Mouse (Mus musculus) forebrain, embryonic 13.5 days (tissue): ENCODE data around the gene Pick1. TPM values are rescaled to one million over a fixed set of nuclear protein-coding genes. Genes with fewer than 3 reads are reported as not detected.

ENCODE experiments used
- ATAC-seq: fragments of 200-750 bp; cut with Nextera tagmentation; 2 replicates; pipeline ENCODE4 v1.8.0; 2017
- H3K27ac ChIP-seq: fragments of 300-500 bp; sonication (generic); 2 replicates; pipeline ENCODE4 v1.5.1; 2015; ENCODE audit warnings: inconsistent platforms, mild to moderate bottlenecking, moderate library complexity
- H3K27me3 ChIP-seq: fragments of 300-500 bp; sonication (generic); 2 replicates; pipeline ENCODE4 v1.6.1; 2015; ENCODE audit warnings: mild to moderate bottlenecking, inconsistent platforms
- H3K36me3 ChIP-seq: fragments of 300-500 bp; sonication (generic); 2 replicates; pipeline ENCODE4 v1.6.1; 2015; ENCODE audit warnings: mild to moderate bottlenecking, inconsistent platforms; ENCODE audit not compliant: poor library complexity, severe bottlenecking
- H3K4me1 ChIP-seq: fragments of 300-500 bp; sonication (generic); 2 replicates; pipeline ENCODE4 v1.6.1; 2015; ENCODE audit warnings: inconsistent platforms
- H3K4me2 ChIP-seq: fragments of 300-500 bp; sonication (generic); 2 replicates; pipeline ENCODE4 v1.6.1; 2015; ENCODE audit warnings: inconsistent platforms, mild to moderate bottlenecking, moderate library complexity
- H3K4me3 ChIP-seq: fragments of 300-500 bp; sonication (generic); 2 replicates; pipeline ENCODE4 v1.5.1; 2015; ENCODE audit warnings: mild to moderate bottlenecking, inconsistent platforms
- H3K9ac ChIP-seq: fragments of 300-500 bp; sonication (generic); 2 replicates; pipeline ENCODE4 v1.6.1; 2015; ENCODE audit warnings: mild to moderate bottlenecking, inconsistent platforms
- H3K9me3 ChIP-seq: fragments of 300-500 bp; sonication (generic); replicated peaks from 2 replicates; pipeline ENCODE4 v1.6.1; 2016; ENCODE audit warnings: inconsistent platforms
- WGBS: fragments of 180-500 bp; shearing (Covaris S2); methylation state at CpG from one replicate; pipeline ENCODE4 v1.1.7; 2015; 5-methylcytosine and 5-hydroxymethylcytosine counted together
- polyA plus RNA-seq: library from polyadenylated mRNA; unstranded; fragments of >200 nt; fragmentation: Nextera tagmentation; extraction: Ambion mirVana; gene quantifications from 2 replicates; pipeline ENCODE4 v1.2.1, GENCODE M21; 2015

Pick1 gene
- polyA plus RNA-seq = 68.1 and 74.3 TPM in 2 replicates

DNA sequence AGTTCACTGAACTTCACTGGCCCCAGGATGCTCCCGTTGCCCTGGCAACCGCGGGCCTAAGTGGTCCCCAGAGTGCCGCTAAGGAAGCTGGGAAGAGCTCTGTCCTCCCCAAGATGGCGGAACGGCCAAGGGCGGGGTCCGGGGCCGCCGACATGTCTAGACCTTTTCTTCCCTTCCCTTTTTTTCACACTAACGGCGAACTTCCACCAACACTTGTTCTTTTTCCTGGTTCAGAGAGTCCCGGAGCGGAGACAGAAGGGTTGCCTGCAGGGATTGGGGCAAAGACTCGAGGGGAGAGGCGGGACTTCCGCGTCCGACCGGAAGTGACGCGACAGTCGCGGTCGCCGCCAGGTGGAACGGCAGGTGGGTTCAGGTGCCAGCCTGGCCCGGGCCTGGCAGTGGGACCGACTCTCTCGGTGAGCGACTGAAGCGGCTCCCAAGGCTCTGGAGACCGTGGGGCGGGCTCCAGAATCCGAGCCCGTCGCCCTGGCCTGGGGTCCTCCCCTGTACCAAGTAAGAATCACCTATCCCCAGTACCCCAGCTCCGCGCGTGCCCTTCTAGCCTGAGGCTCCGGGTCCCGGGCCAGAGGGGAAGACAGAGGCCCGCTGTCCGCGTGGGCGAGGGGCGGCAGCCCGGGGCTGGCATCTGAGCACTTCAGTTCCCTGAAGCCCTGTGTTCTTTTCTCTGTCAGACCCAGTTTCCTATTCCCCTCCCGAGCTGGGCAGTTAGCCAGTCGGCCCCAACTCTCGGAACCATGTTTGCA is at the start of gene Pick1, which contains the start of gene Gm49486:
Gene Pick1, plus strand, starts transcription at position 116 of the 764 bp plus-strand sequence.
Gene Gm49486, plus strand, starts transcription at position 334 of the 764 bp plus-strand sequence.
- peaks cover 20% of the 10 kb centered on the region for H3K4me1 ChIP-seq
- peaks cover 26% of the 10 kb centered on the region for H3K36me3 ChIP-seq
- ATAC-seq = peak; percentile 90
- peak within 1 kb of the TSS; percentile 91 for H3K4me2 ChIP-seq
- H3K27me3 ChIP-seq = no peaks in the 10 kb centered on the region
- no peaks in the 10 kb centered on the region for H3K9me3 ChIP-seq
- WGBS = 1% methylated on average over 46 of the region's 51 CpGs
- peak within 1 kb of the TSS; percentile 94 for H3K9ac ChIP-seq
- H3K4me3 ChIP-seq = peak within 1 kb of the TSS; percentile 94
- peak within 1 kb of the TSS; percentile 97 for H3K27ac ChIP-seq

DNA sequence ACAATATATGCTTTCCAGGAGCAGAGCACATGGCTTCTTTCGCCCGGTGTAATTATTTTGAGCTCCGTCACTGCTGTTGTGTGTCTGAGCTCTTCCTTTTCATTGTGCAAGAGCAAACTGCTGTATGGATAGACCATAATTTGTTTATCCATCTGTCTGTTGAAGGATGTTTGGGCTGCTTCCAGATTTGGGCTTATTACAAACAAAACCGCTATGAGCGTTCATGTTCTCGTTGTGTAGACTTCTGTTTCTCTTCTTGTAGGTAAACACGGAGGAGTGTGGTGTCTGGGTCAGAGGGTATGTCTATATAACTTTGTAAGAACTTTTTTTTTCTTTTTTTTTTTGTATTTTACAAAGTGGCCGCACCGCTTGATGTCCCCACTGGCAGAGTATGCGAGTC is 43.8 kb upstream of the Pick1 start:
- Histone ChIP-seq H3K4me2 (no peak overlapping the region), H3K36me3 (no peaks in the 10 kb centered on the region), H3K9ac (no peak overlapping the region), H3K27ac (no peak overlapping the region), H3K27me3 (no peaks in the 10 kb centered on the region), H3K9me3 (no peaks in the 10 kb centered on the region), H3K4me3 (no peak overlapping the region), H3K4me1 (no peaks in the 10 kb centered on the region)
- no peak for ATAC-seq
- 83% methylated on average over 10 of the region's 10 CpGs for WGBS

DNA sequence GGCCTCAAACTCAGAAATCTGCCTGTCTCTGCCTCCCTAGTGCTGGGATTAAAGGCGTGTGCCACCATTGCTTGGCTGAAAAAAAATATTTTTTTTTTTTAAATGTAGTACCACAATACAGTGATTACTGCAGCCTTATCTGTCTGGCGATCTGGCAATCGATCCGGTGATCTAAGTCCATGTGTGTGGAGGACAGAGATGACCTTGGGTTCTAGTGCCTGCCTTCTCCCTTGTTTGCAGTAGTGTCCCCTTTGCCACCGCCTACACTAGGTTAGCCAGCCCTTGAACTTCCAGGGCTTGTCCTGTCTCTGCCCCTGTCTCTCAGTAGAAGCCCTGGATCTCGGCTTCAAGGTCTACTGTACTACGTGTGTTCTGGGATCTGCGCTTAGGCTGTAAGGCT is 41.2 kb upstream of the Pick1 start:
- Histone ChIP-seq H3K4me2 (no peak overlapping the region), H3K27me3 (no peaks in the 10 kb centered on the region), H3K9me3 (no peaks in the 10 kb centered on the region; the same call in 1 of the 2 replicates), H3K4me3 (no peak overlapping the region), H3K36me3 (no peaks in the 10 kb centered on the region), H3K9ac (no peak overlapping the region), H3K4me1 (peaks cover 8% of the 10 kb centered on the region), H3K27ac (no peak overlapping the region)
- WGBS = 92% methylated on average over 8 of the region's 8 CpGs
- no peak for ATAC-seq

- H3K4me1 ChIP-seq = peaks cover 38% of the 10 kb centered on the region
- H3K4me2 ChIP-seq = no peak overlapping the region
- no peak overlapping the region for H3K27ac ChIP-seq
- no peaks in the 10 kb centered on the region for H3K36me3 ChIP-seq
- no peaks in the 10 kb centered on the region for H3K27me3 ChIP-seq
- no peak overlapping the region for H3K9ac ChIP-seq
- ATAC-seq = no peak
- WGBS = 98% methylated on average over 2 of the region's 2 CpGs
- H3K4me3 ChIP-seq = no peak overlapping the region
- H3K9me3 ChIP-seq = no peaks in the 10 kb centered on the region; the same call in 1 of the 2 replicates
These were observed 37.5 kb upstream of the Pick1 start for GRCm38 (mm10) chr15:79191426-79191825.

GRCm38 (mm10) chr15:79192450-79192849 is 36.5 kb upstream of the Pick1 start:
- Histone ChIP-seq H3K27me3 (no peaks in the 10 kb centered on the region), H3K9me3 (no peaks in the 10 kb centered on the region; the same call in 1 of the 2 replicates), H3K4me2 (peak overlapping the region; percentile 49), H3K36me3 (no peaks in the 10 kb centered on the region), H3K4me3 (no peak overlapping the region), H3K9ac (no peak overlapping the region), H3K27ac (peak overlapping the region; percentile 97), H3K4me1 (peaks cover 38% of the 10 kb centered on the region)
- WGBS = 70% methylated on average over 6 of the region's 6 CpGs
- no peak for ATAC-seq

GRCm38 (mm10) chr15:79192885-79193845 is 35.8 kb upstream of the Pick1 start:
- H3K4me1 ChIP-seq = peaks cover 38% of the 10 kb centered on the region
- H3K4me2 ChIP-seq = peak overlapping the region; percentile 49
- no peaks in the 10 kb centered on the region; the same call in 1 of the 2 replicates for H3K9me3 ChIP-seq
- peak; percentile 84 for ATAC-seq
- 8% methylated on average over 26 of the region's 27 CpGs for WGBS
- H3K36me3 ChIP-seq = no peaks in the 10 kb centered on the region
- no peaks in the 10 kb centered on the region for H3K27me3 ChIP-seq
- peak overlapping the region; percentile 97 for H3K27ac ChIP-seq
- H3K4me3 ChIP-seq = no peak overlapping the region
- H3K9ac ChIP-seq = peak overlapping the region; percentile 63

- Histone ChIP-seq H3K4me3 (no peak overlapping the region), H3K27ac (peak overlapping the region; percentile 97), H3K9me3 (no peaks in the 10 kb centered on the region; the same call in 1 of the 2 replicates), H3K4me2 (peak overlapping the region; percentile 49; the same call in 1 of the 2 replicates), H3K27me3 (no peaks in the 10 kb centered on the region), H3K4me1 (peaks cover 38% of the 10 kb centered on the region), H3K9ac (peak overlapping the region; percentile 63; the same call in 1 of the 2 replicates), H3K36me3 (no peaks in the 10 kb centered on the region)
- 85% methylated on average over 9 of the region's 9 CpGs for WGBS
- 0 out of 2 replicates have a peak, but pooled peaks have one; percentile 2 for ATAC-seq
These were observed 34.9 kb upstream of the Pick1 start for GRCm38 (mm10) chr15:79194048-79194447.

DNA sequence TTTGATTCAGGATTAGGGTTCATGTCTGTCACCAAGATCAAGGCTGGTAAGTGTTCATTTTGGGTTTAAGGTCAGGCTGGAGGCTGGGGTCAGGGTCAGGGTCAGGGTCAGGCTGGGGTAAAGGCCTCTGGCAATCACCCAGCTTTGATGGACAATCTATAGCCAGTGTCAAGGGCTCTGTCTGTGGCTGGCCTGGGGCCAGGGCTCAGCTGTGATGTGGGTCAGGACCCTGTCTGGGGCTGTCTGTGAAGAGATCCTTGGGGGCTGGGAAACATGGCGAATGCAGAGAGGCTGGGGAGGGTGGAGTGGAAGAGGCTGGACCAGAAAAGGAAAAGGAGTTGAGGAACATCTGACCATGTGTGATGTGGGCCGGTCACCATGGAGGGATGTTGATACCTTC is 34.0 kb upstream of the Pick1 start:
- H3K4me1 ChIP-seq = peaks cover 38% of the 10 kb centered on the region
- H3K27ac ChIP-seq = no peak overlapping the region
- H3K36me3 ChIP-seq = no peaks in the 10 kb centered on the region
- H3K4me2 ChIP-seq = no peak overlapping the region
- no peak for ATAC-seq
- WGBS = 82% methylated on average over 2 of the region's 2 CpGs
- no peak overlapping the region for H3K9ac ChIP-seq
- H3K27me3 ChIP-seq = no peaks in the 10 kb centered on the region
- H3K4me3 ChIP-seq = no peak overlapping the region
- no peaks in the 10 kb centered on the region; the same call in 1 of the 2 replicates for H3K9me3 ChIP-seq

DNA sequence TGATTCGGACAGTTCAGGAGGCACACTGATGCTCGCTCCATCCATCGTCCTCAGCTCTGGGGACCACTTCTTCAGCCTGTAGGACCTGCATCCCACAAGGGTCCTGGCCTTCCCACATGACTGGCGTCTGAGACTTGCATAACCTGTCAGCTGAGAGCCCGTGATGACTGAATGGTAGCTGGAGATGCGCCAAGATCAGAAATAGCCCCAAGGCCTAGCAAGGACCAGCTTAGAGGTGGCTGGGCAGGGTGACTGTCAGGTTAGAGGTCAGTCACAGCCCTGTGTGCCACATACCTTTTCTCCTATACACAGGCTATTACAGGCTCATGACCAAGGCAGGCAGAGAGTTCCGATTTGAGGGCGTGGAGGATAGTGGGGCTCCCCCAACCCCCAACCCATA is 33.5 kb upstream of the Pick1 start:
- H3K27me3 ChIP-seq = no peaks in the 10 kb centered on the region
- H3K4me1 ChIP-seq = peaks cover 38% of the 10 kb centered on the region
- no peak for ATAC-seq
- no peaks in the 10 kb centered on the region; the same call in 1 of the 2 replicates for H3K9me3 ChIP-seq
- no peak overlapping the region for H3K9ac ChIP-seq
- no peak overlapping the region for H3K4me2 ChIP-seq
- H3K36me3 ChIP-seq = no peaks in the 10 kb centered on the region
- H3K4me3 ChIP-seq = no peak overlapping the region
- WGBS = 90% methylated on average over 8 of the region's 8 CpGs
- H3K27ac ChIP-seq = no peak overlapping the region

DNA sequence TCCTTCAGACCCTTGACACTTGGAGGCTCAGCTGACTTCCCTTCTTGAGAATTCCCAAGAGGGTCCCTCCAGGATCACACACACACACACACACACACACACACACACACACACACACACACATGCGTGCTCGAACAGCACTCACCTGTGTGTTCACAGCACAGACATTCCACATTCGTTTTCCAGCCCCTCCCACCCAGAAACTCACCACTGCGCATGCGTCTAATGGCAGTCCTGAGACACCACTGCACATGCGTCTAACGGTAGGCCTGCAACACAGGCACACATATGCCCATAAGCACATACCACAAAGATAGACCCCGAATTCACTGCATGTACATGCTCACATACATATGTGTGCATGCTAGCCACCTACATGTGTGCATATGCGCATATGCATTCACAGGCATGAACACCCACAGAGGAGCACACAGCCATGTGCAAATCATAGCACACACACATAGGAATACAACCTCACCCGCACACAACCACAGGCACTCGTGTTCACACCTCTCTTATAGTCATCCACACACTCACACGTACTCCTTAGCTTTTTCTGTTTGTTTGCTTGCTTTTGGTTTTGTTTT is 29.5 kb upstream of the Pick1 start:
- H3K27ac ChIP-seq = no peak overlapping the region
- no peak overlapping the region for H3K4me3 ChIP-seq
- 95% methylated on average over 12 of the region's 12 CpGs for WGBS
- no peak overlapping the region for H3K4me2 ChIP-seq
- H3K27me3 ChIP-seq = no peaks in the 10 kb centered on the region
- H3K9ac ChIP-seq = no peak overlapping the region
- ATAC-seq = no peak
- no peaks in the 10 kb centered on the region for H3K36me3 ChIP-seq
- no peaks in the 10 kb centered on the region for H3K9me3 ChIP-seq
- H3K4me1 ChIP-seq = peaks cover 36% of the 10 kb centered on the region

GRCm38 (mm10) chr15:79201491-79202150 is 27.4 kb upstream of the Pick1 start:
- Histone ChIP-seq H3K9me3 (no peaks in the 10 kb centered on the region), H3K27me3 (no peaks in the 10 kb centered on the region), H3K4me2 (peak overlapping the region; percentile 34; the same call in 1 of the 2 replicates), H3K36me3 (no peaks in the 10 kb centered on the region), H3K27ac (peak overlapping the region; percentile 78), H3K9ac (0 out of 2 replicates have a peak overlapping the region, but pooled peaks have one; percentile 35), H3K4me3 (no peak overlapping the region), H3K4me1 (peaks cover 23% of the 10 kb centered on the region)
- WGBS = 7% methylated on average over 13 of the region's 13 CpGs
- peak; percentile 81 for ATAC-seq
